Mouse (Mus musculus) T-helper 1 cell (primary cell): ENCODE measurements at regions not wholly inside any gene's neighbourhood (a gene's known extent, or its start where the extent isn't known, plus 50 kb on each side); places are given as distances from the start of the nearest gene placed in this dataset.

Source experiments
- in situ Hi-C: fragments of 300-600 bp; cut with MboI, MseI; formaldehyde crosslinking; loops from one replicate; pipeline ENCODE4 v1.15.1; 2025; ENCODE audit warnings: high pct_unique_total_duplicates

- in situ Hi-C loops: loop anchor here (5.0 kb wide), 1 partner anchor 50 kb away; no protein-coding TSS in a partner anchor
Measured at GRCm38 (mm10) chr19:22047657-22048056, 91.2 kb upstream of the Trpm3 start.

GRCm38 (mm10) chr19:22066302-22066701, 72.5 kb upstream of the Trpm3 start:
- in situ Hi-C loops: loop anchor here (10.0 kb wide), 1 partner anchor 1412 kb away; no protein-coding TSS in a partner anchor

- in situ Hi-C loops: no loop called here
Measured at GRCm38 (mm10) chr19:22070246-22071030, 68.4 kb upstream of the Trpm3 start.

GRCm38 (mm10) chr19:22071701-22072100, 67.1 kb upstream of the Trpm3 start:
- in situ Hi-C loops: no loop called here

- in situ Hi-C loops: no loop called here
Measured at GRCm38 (mm10) chr19:22074042-22074441, 64.8 kb upstream of the Trpm3 start.

- in situ Hi-C loops: no loop called here
Measured at GRCm38 (mm10) chr19:22081448-22081847, 57.4 kb upstream of the Trpm3 start.
